Mouse (Mus musculus) limb, embryonic 13.5 days (tissue): Measurements from ENCODE around the gene Hoxa4. TPM values are rescaled to one million over a fixed set of nuclear protein-coding genes. Genes with fewer than 3 reads are reported as not detected.

Experiments
- ATAC-seq: fragments of 200-750 bp; cut with Nextera tagmentation; 2 replicates; pipeline ENCODE4 v1.8.0; 2017; ENCODE audit warnings: low read depth, moderate number of reproducible peaks, moderate TSS enrichment; ENCODE audit not compliant: low FRiP score
- H3K27ac ChIP-seq: fragments of 300-500 bp; sonication (generic); 2 replicates; pipeline ENCODE4 v1.5.1; 2015; ENCODE audit warnings: inconsistent platforms, mild to moderate bottlenecking, moderate library complexity
- H3K27me3 ChIP-seq: fragments of 300-500 bp; sonication (generic); 2 replicates; pipeline ENCODE4 v1.6.1; 2015; ENCODE audit warnings: mild to moderate bottlenecking, inconsistent platforms
- H3K36me3 ChIP-seq: fragments of 300-500 bp; sonication (generic); 2 replicates; pipeline ENCODE4 v1.6.1; 2015; ENCODE audit warnings: inconsistent platforms, mild to moderate bottlenecking, moderate library complexity
- H3K4me1 ChIP-seq: fragments of 300-500 bp; sonication (generic); 2 replicates; pipeline ENCODE4 v1.6.1; 2015; ENCODE audit warnings: inconsistent platforms
- H3K4me2 ChIP-seq: fragments of 300-500 bp; sonication (generic); replicated peaks from 2 replicates; pipeline ENCODE4 v1.6.1; 2015; ENCODE audit warnings: inconsistent platforms, mild to moderate bottlenecking, moderate library complexity
- H3K4me3 ChIP-seq: fragments of 300-500 bp; sonication (generic); 2 replicates; pipeline ENCODE4 v1.5.1; 2015; ENCODE audit warnings: moderate library complexity, mild to moderate bottlenecking, inconsistent platforms
- H3K9ac ChIP-seq: fragments of 300-500 bp; sonication (generic); 2 replicates; pipeline ENCODE4 v1.6.1; 2015; ENCODE audit warnings: mild to moderate bottlenecking, inconsistent platforms
- H3K9me3 ChIP-seq: fragments of 300-500 bp; sonication (generic); 2 replicates; pipeline ENCODE4 v1.6.1; 2016; ENCODE audit warnings: inconsistent platforms
- WGBS: fragments of 180-500 bp; shearing (Covaris S2); methylation state at CpG from one replicate; pipeline ENCODE4 v1.1.7; 2015; 5-methylcytosine and 5-hydroxymethylcytosine counted together
- polyA plus RNA-seq: library from polyadenylated mRNA; unstranded; fragments of >200 nt; fragmentation: Nextera tagmentation; extraction: Ambion mirVana; gene quantifications from 2 replicates; pipeline ENCODE4 v1.2.1, GENCODE M21; 2015

The Hoxa4 gene
- polyA plus RNA-seq, 1 experiment from 2014 or later: 0.52 TPM

GRCm38 (mm10) chr6:52189909-52190308 lies 1.6 kb downstream of the Hoxa4 start:
- peaks cover 51% of the 10 kb centered on the region for H3K4me1 ChIP-seq

GRCm38 (mm10) chr6:52189172-52189591 lies 2.4 kb downstream of the Hoxa4 start:
- H3K27me3 ChIP-seq: peaks cover 80% of the 10 kb centered on the region
- no peak overlapping the region for H3K4me2 ChIP-seq
- H3K9me3 ChIP-seq: no peaks in the 10 kb centered on the region
- WGBS: 38% methylated on average over 5 of the region's 5 CpGs
- H3K4me1 ChIP-seq: peaks cover 55% of the 10 kb centered on the region
- ATAC-seq: 0 out of 2 replicates have a peak, but pooled peaks have one; percentile 58
- no peak overlapping the region for H3K4me3 ChIP-seq
- H3K36me3 ChIP-seq: no peaks in the 10 kb centered on the region
- H3K9ac ChIP-seq: no peak overlapping the region
- H3K27ac ChIP-seq: no peak overlapping the region

More at GRCm38 (mm10) chr6:52189909-52190308, 1.6 kb downstream of the Hoxa4 start:
- ATAC-seq: no peak
- Histone ChIP-seq H3K4me2 (no peak overlapping the region), H3K36me3 (no peaks in the 10 kb centered on the region), H3K9ac (no peak overlapping the region), H3K9me3 (no peaks in the 10 kb centered on the region), H3K27me3 (peaks cover 80% of the 10 kb centered on the region), H3K4me3 (no peak overlapping the region), H3K27ac (no peak overlapping the region)
- 37% methylated on average over 8 of the region's 8 CpGs for WGBS

DNA sequence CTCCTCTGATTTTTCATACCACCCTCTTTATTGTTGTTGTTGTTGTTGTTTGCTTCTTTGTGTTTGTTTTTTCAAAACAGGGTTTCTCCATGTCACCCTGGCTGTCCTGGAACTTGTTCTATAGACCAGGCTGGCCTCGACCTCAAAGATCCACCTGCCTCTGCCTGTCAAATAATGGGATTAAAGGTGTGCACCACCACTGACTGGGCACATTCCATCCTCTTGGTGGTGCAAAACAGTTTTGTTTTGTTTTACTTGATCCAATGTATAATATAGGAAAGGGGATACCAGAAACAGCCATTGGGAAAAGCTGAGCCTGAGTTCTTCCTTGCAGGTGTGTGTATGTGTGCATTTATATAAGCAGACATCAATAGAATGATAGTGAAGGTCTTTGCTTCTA lies 5.1 kb downstream of the Hoxa4 start:
- Histone ChIP-seq H3K36me3 (no peaks in the 10 kb centered on the region), H3K9ac (no peak overlapping the region), H3K27me3 (peaks cover 82% of the 10 kb centered on the region), H3K4me2 (no peak overlapping the region), H3K27ac (no peak overlapping the region), H3K4me3 (no peak overlapping the region), H3K4me1 (peaks cover 58% of the 10 kb centered on the region), H3K9me3 (no peaks in the 10 kb centered on the region)
- WGBS: 61% methylated on average over 1 of the region's 1 CpGs
- ATAC-seq: no peak

DNA sequence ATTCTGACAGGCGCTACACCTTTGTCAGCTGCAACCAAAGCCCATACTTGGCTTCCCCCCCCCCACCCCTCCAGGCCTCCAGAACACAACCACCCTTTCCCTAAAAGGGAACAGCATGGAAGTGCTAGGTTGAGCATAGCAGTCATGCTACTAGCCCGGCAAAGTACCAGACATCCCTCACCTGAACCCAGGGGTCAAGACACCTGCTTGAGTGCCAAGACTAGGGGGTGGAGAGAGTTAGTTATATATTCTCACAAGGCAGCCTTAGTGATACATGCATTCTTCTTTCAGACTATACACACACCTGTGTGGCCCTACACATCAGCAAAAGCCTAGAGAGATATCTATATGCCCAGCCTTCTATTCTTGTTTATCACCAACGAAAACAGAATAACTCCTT lies 5.7 kb downstream of the Hoxa4 start:
- no peak for ATAC-seq
- H3K4me1 ChIP-seq: peaks cover 52% of the 10 kb centered on the region
- no peak overlapping the region for H3K4me2 ChIP-seq
- H3K36me3 ChIP-seq: no peaks in the 10 kb centered on the region; the same call in 1 of the 2 replicates
- 31% methylated on average over 3 of the region's 3 CpGs for WGBS
- no peaks in the 10 kb centered on the region for H3K9me3 ChIP-seq
- H3K4me3 ChIP-seq: no peak overlapping the region
- no peak overlapping the region for H3K9ac ChIP-seq
- no peak overlapping the region for H3K27ac ChIP-seq
- H3K27me3 ChIP-seq: peaks cover 82% of the 10 kb centered on the region

DNA sequence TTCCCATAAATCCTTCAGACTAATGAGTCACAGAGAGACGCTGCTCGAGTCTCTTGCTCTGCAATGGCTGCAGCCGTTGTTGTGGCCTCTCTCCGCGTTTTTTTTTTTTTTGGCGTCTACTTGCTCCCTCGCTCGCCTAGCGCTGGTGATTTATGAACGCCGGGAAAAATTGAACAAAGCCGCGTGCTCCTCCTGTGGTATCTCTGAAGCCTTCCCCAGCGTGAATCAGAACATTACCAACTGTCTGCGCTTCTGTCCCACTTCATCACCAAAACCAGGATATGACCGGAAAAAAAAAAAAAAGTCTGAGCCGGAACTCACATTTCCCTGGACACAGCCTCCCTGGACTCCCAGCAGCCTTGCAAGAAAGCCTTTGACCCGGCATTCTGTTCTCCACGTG lies 6.3 kb downstream of the Hoxa4 start:
- H3K27ac ChIP-seq: no peak overlapping the region
- 5% methylated on average over 19 of the region's 19 CpGs for WGBS
- no peaks in the 10 kb centered on the region for H3K9me3 ChIP-seq
- no peaks in the 10 kb centered on the region; the same call in 1 of the 2 replicates for H3K36me3 ChIP-seq
- H3K4me3 ChIP-seq: no peak overlapping the region; the same call in 1 of the 2 replicates
- no peak overlapping the region for H3K9ac ChIP-seq
- H3K4me1 ChIP-seq: peaks cover 50% of the 10 kb centered on the region
- no peak for ATAC-seq
- H3K27me3 ChIP-seq: peaks cover 82% of the 10 kb centered on the region
- peak overlapping the region; percentile 31; the same call in 1 of the 2 replicates for H3K4me2 ChIP-seq

GRCm38 (mm10) chr6:52184668-52185067 lies 6.9 kb downstream of the Hoxa4 start:
- no peak for ATAC-seq
- H3K4me3 ChIP-seq: no peak overlapping the region
- H3K9me3 ChIP-seq: no peaks in the 10 kb centered on the region
- H3K4me1 ChIP-seq: peaks cover 50% of the 10 kb centered on the region
- no peaks in the 10 kb centered on the region; the same call in 1 of the 2 replicates for H3K36me3 ChIP-seq
- H3K27me3 ChIP-seq: peaks cover 82% of the 10 kb centered on the region
- no peak overlapping the region for H3K9ac ChIP-seq
- WGBS: 25% methylated on average over 6 of the region's 6 CpGs
- no peak overlapping the region for H3K4me2 ChIP-seq
- no peak overlapping the region for H3K27ac ChIP-seq

DNA sequence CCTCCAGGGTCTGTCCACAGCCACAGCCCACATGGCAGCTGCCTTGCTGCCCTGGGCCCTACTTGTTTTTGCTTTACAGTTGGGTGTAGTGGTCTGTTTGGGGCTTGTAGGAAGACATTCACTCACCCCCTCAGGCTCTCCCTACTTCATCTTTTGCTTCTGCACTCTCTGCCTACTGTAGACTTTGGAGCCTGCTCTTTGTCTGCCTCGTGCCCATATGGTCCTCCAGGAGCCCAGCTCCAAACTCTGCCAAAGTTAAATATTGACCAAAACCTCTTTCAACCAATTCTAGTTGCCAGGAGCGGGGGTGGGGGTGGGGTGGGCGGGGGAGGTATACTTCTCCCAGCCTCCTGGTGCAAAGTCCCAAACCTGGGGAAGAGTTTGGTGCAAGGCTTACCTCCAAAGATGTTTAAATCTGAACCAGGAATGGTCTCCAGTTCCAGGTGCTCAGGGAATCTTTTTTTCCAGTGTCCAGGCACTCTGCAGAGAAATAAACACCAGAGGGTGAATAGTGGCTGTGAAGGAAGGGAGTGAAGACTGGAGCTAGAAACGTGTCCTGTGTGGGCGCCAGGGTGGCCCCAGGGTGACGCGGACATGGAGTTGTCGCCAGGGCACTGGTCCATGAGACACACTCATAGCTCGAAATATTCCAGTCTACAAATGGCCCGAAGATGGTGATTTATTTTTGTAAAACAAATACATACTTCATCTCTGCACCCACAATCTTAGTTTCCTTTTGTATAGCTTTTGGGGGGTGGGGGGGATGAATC lies 8.1 kb downstream of the Hoxa4 start:
- peaks cover 50% of the 10 kb centered on the region for H3K4me1 ChIP-seq
- H3K4me3 ChIP-seq: no peak overlapping the region
- WGBS: 32% methylated on average over 10 of the region's 10 CpGs
- no peak for ATAC-seq
- H3K9me3 ChIP-seq: no peaks in the 10 kb centered on the region
- H3K4me2 ChIP-seq: no peak overlapping the region
- peaks cover 83% of the 10 kb centered on the region for H3K27me3 ChIP-seq
- no peak overlapping the region for H3K27ac ChIP-seq
- no peak overlapping the region for H3K9ac ChIP-seq
- no peaks in the 10 kb centered on the region; the same call in 1 of the 2 replicates for H3K36me3 ChIP-seq

- H3K9ac ChIP-seq: no peak overlapping the region
- H3K9me3 ChIP-seq: no peaks in the 10 kb centered on the region
- no peaks in the 10 kb centered on the region; the same call in 1 of the 2 replicates for H3K36me3 ChIP-seq
- H3K4me2 ChIP-seq: no peak overlapping the region
- H3K4me3 ChIP-seq: no peak overlapping the region
- H3K27me3 ChIP-seq: peaks cover 86% of the 10 kb centered on the region
- WGBS: 23% methylated on average over 1 of the region's 1 CpGs
- peaks cover 54% of the 10 kb centered on the region for H3K4me1 ChIP-seq
- no peak for ATAC-seq
- no peak overlapping the region for H3K27ac ChIP-seq
These were observed 8.8 kb downstream of the Hoxa4 start for GRCm38 (mm10) chr6:52182793-52183192.

DNA sequence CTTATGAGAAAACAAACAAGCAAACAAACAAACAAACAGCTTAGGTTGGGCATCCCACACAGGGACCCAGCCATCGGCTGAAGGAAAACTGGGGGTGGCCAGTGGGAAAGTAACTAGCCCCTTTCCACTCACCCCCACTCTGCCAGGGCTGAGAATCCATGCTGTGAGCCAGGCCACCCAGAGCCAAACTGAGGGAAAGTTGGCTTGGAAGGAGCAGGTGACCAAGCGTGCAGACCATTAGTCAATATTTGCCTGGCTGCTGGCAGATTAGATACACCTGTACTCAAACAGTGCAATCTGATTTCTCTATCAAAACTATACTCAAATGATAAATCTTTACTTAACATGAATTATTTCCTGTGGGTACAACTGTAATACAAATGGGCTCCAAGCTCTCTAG lies 9.5 kb downstream of the Hoxa4 start:
- Histone ChIP-seq H3K9ac (no peak overlapping the region), H3K36me3 (no peaks in the 10 kb centered on the region; the same call in 1 of the 2 replicates), H3K4me2 (no peak overlapping the region), H3K27ac (no peak overlapping the region), H3K9me3 (no peaks in the 10 kb centered on the region), H3K4me3 (no peak overlapping the region), H3K4me1 (peaks cover 61% of the 10 kb centered on the region), H3K27me3 (peaks cover 87% of the 10 kb centered on the region)
- 54% methylated on average over 2 of the region's 2 CpGs for WGBS
- ATAC-seq: no peak

DNA sequence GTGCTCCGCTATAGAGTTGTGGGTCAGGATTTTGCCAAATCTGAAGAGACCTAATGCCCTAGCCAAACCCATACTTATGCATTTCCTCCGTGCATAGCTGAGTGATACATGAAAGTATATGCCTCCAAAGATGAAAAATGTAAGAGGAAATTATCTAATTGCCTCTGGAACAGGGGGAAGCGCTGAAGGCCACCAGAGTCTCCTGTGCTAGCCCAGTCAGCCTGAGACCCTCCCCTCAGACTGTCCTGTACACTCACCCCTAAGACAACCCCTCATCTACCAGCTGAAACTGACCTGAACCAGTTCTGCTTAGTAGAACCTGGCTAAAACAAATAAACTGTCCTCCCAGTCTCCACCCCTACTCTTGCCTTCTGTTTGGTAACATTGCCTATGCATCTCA lies 10.8 kb downstream of the Hoxa4 start:
- peaks cover 72% of the 10 kb centered on the region for H3K4me1 ChIP-seq
- H3K27ac ChIP-seq: no peak overlapping the region

DNA sequence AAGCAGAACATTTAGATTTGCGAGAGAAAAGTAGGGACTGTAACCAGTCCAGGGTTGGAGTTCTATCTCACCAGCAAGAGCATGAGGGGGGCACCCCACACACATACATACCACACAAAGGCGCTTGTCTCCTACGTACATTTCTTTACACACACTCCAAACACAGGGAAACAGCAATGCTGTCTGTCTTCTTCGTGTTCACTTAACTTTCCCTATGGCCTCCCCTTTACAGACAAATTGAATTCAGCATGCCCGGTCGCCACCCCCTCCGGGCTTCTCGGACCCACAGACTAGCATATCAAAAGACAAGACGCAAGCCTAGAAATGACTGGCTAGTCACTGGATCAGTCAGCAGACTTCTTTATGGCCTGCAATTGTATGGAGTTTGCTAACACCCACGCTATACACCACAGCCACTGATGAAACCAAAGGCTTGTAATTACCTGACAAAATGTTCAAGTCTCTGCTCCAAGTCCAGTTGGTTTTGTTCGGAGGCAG lies 11.3 kb downstream of the Hoxa4 start:
- peaks cover 79% of the 10 kb centered on the region for H3K27me3 ChIP-seq
- H3K9ac ChIP-seq: no peak overlapping the region
- H3K9me3 ChIP-seq: no peaks in the 10 kb centered on the region
- no peaks in the 10 kb centered on the region; the same call in 1 of the 2 replicates for H3K36me3 ChIP-seq
- H3K27ac ChIP-seq: no peak overlapping the region
- H3K4me3 ChIP-seq: no peak overlapping the region
- H3K4me2 ChIP-seq: no peak overlapping the region
- H3K4me1 ChIP-seq: peaks cover 72% of the 10 kb centered on the region
- WGBS: 33% methylated on average over 11 of the region's 11 CpGs
- no peak for ATAC-seq

More for the DNA sequence above, 10.8 kb downstream of the Hoxa4 start:
- WGBS: 56% methylated on average over 3 of the region's 3 CpGs
- Histone ChIP-seq H3K4me3 (no peak overlapping the region), H3K9me3 (no peaks in the 10 kb centered on the region), H3K36me3 (no peaks in the 10 kb centered on the region; the same call in 1 of the 2 replicates), H3K27me3 (peaks cover 83% of the 10 kb centered on the region), H3K9ac (no peak overlapping the region), H3K4me2 (no peak overlapping the region)
- no peak for ATAC-seq

- WGBS: 26% methylated on average over 10 of the region's 10 CpGs
- ATAC-seq: no peak
- Histone ChIP-seq H3K9ac (no peak overlapping the region), H3K27me3 (peaks cover 80% of the 10 kb centered on the region), H3K36me3 (no peaks in the 10 kb centered on the region; the same call in 1 of the 2 replicates), H3K4me2 (peak overlapping the region; percentile 37), H3K4me3 (0 out of 2 replicates have a peak overlapping the region, but pooled peaks have one; percentile 4), H3K9me3 (no peaks in the 10 kb centered on the region), H3K27ac (no peak overlapping the region), H3K4me1 (peaks cover 72% of the 10 kb centered on the region)
These were observed 11.9 kb downstream of the Hoxa4 start for GRCm38 (mm10) chr6:52179690-52180089.
